Mouse (Mus musculus): Measurements from ENCODE around the gene Myo18a. TPM values are rescaled to one million over a fixed set of nuclear protein-coding genes. Genes with fewer than 3 reads are reported as not detected.

Myo18a gene
- polyA plus RNA-seq, 1 experiment from 2014 or later = 154 TPM

Other genes starting within 250 kb of the Myo18a start
- 0.72 and 1.4 TPM in 2 replicates for gene Abhd15, start 248.1 kb upstream of the Myo18a start, polyA plus RNA-seq (2016; fragmentation: Nextera tagmentation; extraction: Ambion mirVana)
- gene Trp53i13, start 247.3 kb upstream of the Myo18a start, polyA plus RNA-seq (2016; fragmentation: Nextera tagmentation; extraction: Ambion mirVana) = 29.4 and 30.2 TPM in 2 replicates
- gene Gm10392, start 244.0 kb upstream of the Myo18a start, polyA plus RNA-seq (2016; fragmentation: Nextera tagmentation; extraction: Ambion mirVana) = not detected in 2 replicates
- 15.6 and 18.0 TPM in 2 replicates for gene Taok1, start 155.4 kb upstream of the Myo18a start, polyA plus RNA-seq (2016; fragmentation: Nextera tagmentation; extraction: Ambion mirVana)
- gene Nufip2, start 77.1 kb upstream of the Myo18a start, polyA plus RNA-seq (2016; fragmentation: Nextera tagmentation; extraction: Ambion mirVana) = 4.4 and 4.9 TPM in 2 replicates
- gene Cryba1, start 38.0 kb upstream of the Myo18a start, polyA plus RNA-seq (2016; fragmentation: Nextera tagmentation; extraction: Ambion mirVana) = 0.51 TPM in 1 of 2 replicates, not detected in the other
- gene Gm10277, start 24.5 kb downstream of the Myo18a start, polyA plus RNA-seq (2016; fragmentation: Nextera tagmentation; extraction: Ambion mirVana) = 1.2 and 1.5 TPM in 2 replicates
- gene Pipox, start 130.8 kb downstream of the Myo18a start, polyA plus RNA-seq (2016; fragmentation: Nextera tagmentation; extraction: Ambion mirVana) = 2.3 and 3.1 TPM in 2 replicates
- 0.18 TPM in 1 of 2 replicates, not detected in the other for gene Sez6, start 167.6 kb downstream of the Myo18a start, polyA plus RNA-seq (2016; fragmentation: Nextera tagmentation; extraction: Ambion mirVana)
- 17.0 and 17.7 TPM in 2 replicates for gene Phf12, start 219.5 kb downstream of the Myo18a start, polyA plus RNA-seq (2016; fragmentation: Nextera tagmentation; extraction: Ambion mirVana)